Mouse (Mus musculus) lung, postnatal 0 days (tissue): ENCODE measurements around the gene Hsdl2. TPM values are rescaled to one million over a fixed set of nuclear protein-coding genes. Genes with fewer than 3 reads are reported as not detected.
"Not testable (repeated sequence)": the region's sequence is repeated elsewhere in the genome, so short reads cannot be mapped to it uniquely, and the experiment has no call there.

Experiments
- ATAC-seq: fragments of 200-750 bp; cut with Nextera tagmentation; 2 replicates; pipeline ENCODE4 v1.8.0; 2017; ENCODE audit warnings: moderate library complexity
- DNase-seq: peaks from one replicate; pipeline ENCODE4 v3.0.0-alpha.2; 2016; ENCODE audit warnings: low spot score
- H3K27ac ChIP-seq: fragments of 300-500 bp; sonication (generic); 2 replicates; pipeline ENCODE4 v1.5.1; 2014; ENCODE audit warnings: antibody characterized with exemption, mild to moderate bottlenecking, low read length, mixed read lengths
- H3K27me3 ChIP-seq: fragments of 300-500 bp; sonication (generic); replicated peaks from 2 replicates; pipeline ENCODE4 v1.6.1; 2014; ENCODE audit warnings: low read length, mixed read lengths; ENCODE audit not compliant: insufficient read depth
- H3K36me3 ChIP-seq: fragments of 300-500 bp; sonication (generic); 2 replicates; pipeline ENCODE4 v1.6.1; 2014; ENCODE audit warnings: low read length, mixed read lengths; ENCODE audit not compliant: insufficient read depth
- H3K4me1 ChIP-seq: fragments of 300-500 bp; sonication (generic); 2 replicates; pipeline ENCODE4 v1.6.1; 2014; ENCODE audit warnings: antibody characterized with exemption, low read depth, low read length, mixed read lengths; ENCODE audit not compliant: insufficient read depth
- H3K4me2 ChIP-seq: fragments of 300-500 bp; sonication (generic); replicated peaks from 2 replicates; pipeline ENCODE4 v1.6.1; 2014; ENCODE audit warnings: low read depth, mild to moderate bottlenecking, low read length, moderate library complexity, mixed read lengths
- H3K4me3 ChIP-seq: fragments of 300-500 bp; sonication (generic); 2 replicates; pipeline ENCODE4 v1.5.1; 2014; ENCODE audit warnings: low read depth, low read length
- H3K9ac ChIP-seq: fragments of 300-500 bp; sonication (generic); replicated peaks from 2 replicates; pipeline ENCODE4 v1.6.1; 2014; ENCODE audit warnings: low read depth, mild to moderate bottlenecking
- H3K9me3 ChIP-seq: fragments of 300-500 bp; sonication (generic); 2 replicates; pipeline ENCODE4 v1.6.1; 2016; ENCODE audit warnings: low read length, mixed read lengths
- CTCF ChIP-seq: IDR thresholded peaks from 2 replicates; pipeline ENCODE4 v1.5.1; 2016; ENCODE audit warnings: antibody characterized with exemption, mild to moderate bottlenecking
- EP300 ChIP-seq: IDR thresholded peaks from 2 replicates; pipeline ENCODE4 v1.6.1; 2016; ENCODE audit warnings: antibody characterized with exemption, mild to moderate bottlenecking, control low read depth
- WGBS: fragments of 180-500 bp; shearing (Covaris S2); extraction: QIAGEN DNeasy Blood & Tissue Kit; methylation state at CpG from one replicate; pipeline ENCODE4 v1.1.7; 2014; 5-methylcytosine and 5-hydroxymethylcytosine counted together
- polyA plus RNA-seq: library from polyadenylated mRNA; unstranded; fragments of >200 nt; fragmentation: Nextera tagmentation; extraction: Ambion mirVana; gene quantifications from 2 replicates; pipeline ENCODE4 v1.2.1, GENCODE M21; 2015

Hsdl2 gene
- polyA plus RNA-seq, 1 experiment from 2014 or later = 21.7 TPM

GRCm38 (mm10) chr4:59549977-59550560, 31.3 kb upstream of the Hsdl2 start:
- ATAC-seq (no peak), DNase-seq (peak; percentile 32)
- Histone ChIP-seq H3K4me2 (peak overlapping the region; percentile 87), H3K27ac (peak overlapping the region; percentile 99), H3K9ac (peak overlapping the region; percentile 86), H3K36me3 (no peaks in the 10 kb centered on the region), H3K27me3 (no peaks in the 10 kb centered on the region), H3K4me1 (no peaks in the 10 kb centered on the region), H3K9me3 (no peaks in the 10 kb centered on the region), H3K4me3 (peak overlapping the region; percentile 96)
- TF ChIP-seq EP300 (no peak), CTCF (no peak)
- 13% methylated on average over 11 of the region's 11 CpGs for WGBS

- no peak overlapping the region for H3K27ac ChIP-seq
- WGBS = 85% methylated on average over 1 of the region's 1 CpGs
- no peaks in the 10 kb centered on the region for H3K27me3 ChIP-seq
- TF ChIP-seq EP300 (no peak), CTCF (no peak)
- H3K4me2 ChIP-seq = no peak overlapping the region
- no peaks in the 10 kb centered on the region for H3K36me3 ChIP-seq
- DNase-seq = no peak
- H3K4me3 ChIP-seq = no peak overlapping the region
- H3K9me3 ChIP-seq = no peaks in the 10 kb centered on the region
- no peak overlapping the region for H3K9ac ChIP-seq
- H3K4me1 ChIP-seq = no peaks in the 10 kb centered on the region
- ATAC-seq = no peak
Observed at GRCm38 (mm10) chr4:59551901-59552300, 29.5 kb upstream of the Hsdl2 start.

- Histone ChIP-seq H3K27ac (no peak overlapping the region), H3K9ac (no peak overlapping the region), H3K27me3 (no peaks in the 10 kb centered on the region), H3K9me3 (no peaks in the 10 kb centered on the region), H3K36me3 (no peaks in the 10 kb centered on the region), H3K4me3 (no peak overlapping the region), H3K4me2 (no peak overlapping the region), H3K4me1 (no peaks in the 10 kb centered on the region)
- TF ChIP-seq CTCF (no peak), EP300 (no peak)
- 56% methylated on average over 5 of the region's 5 CpGs for WGBS
- ATAC-seq (no peak), DNase-seq (no peak)
Observed at GRCm38 (mm10) chr4:59552835-59553234, 28.5 kb upstream of the Hsdl2 start.

GRCm38 (mm10) chr4:59553576-59553975, 27.8 kb upstream of the Hsdl2 start:
- H3K36me3 ChIP-seq = no peaks in the 10 kb centered on the region
- no peaks in the 10 kb centered on the region for H3K4me1 ChIP-seq
- no peak overlapping the region for H3K27ac ChIP-seq
- no peak for ATAC-seq
- H3K4me3 ChIP-seq = no peak overlapping the region
- H3K9me3 ChIP-seq = no peaks in the 10 kb centered on the region
- 50% methylated on average over 3 of the region's 3 CpGs for WGBS
- H3K4me2 ChIP-seq = no peak overlapping the region
- no peaks in the 10 kb centered on the region for H3K27me3 ChIP-seq
- TF ChIP-seq EP300 = no peak
- TF ChIP-seq CTCF = no peak
- H3K9ac ChIP-seq = no peak overlapping the region
- DNase-seq = no peak

GRCm38 (mm10) chr4:59555177-59555576, 26.2 kb upstream of the Hsdl2 start:
- Histone ChIP-seq H3K9ac (no peak overlapping the region), H3K4me2 (no peak overlapping the region), H3K4me3 (no peak overlapping the region), H3K4me1 (no peaks in the 10 kb centered on the region), H3K9me3 (no peaks in the 10 kb centered on the region), H3K27ac (no peak overlapping the region), H3K36me3 (no peaks in the 10 kb centered on the region), H3K27me3 (no peaks in the 10 kb centered on the region)
- TF ChIP-seq EP300 (no peak), CTCF (no peak)
- ATAC-seq (no peak), DNase-seq (no peak)

GRCm38 (mm10) chr4:59557343-59557742, 24.0 kb upstream of the Hsdl2 start:
- H3K27ac ChIP-seq, DNase-seq, H3K4me2 ChIP-seq, H3K4me3 ChIP-seq, H3K9me3 ChIP-seq, H3K9ac ChIP-seq, ATAC-seq, H3K27me3 ChIP-seq, H3K36me3 ChIP-seq, H3K4me1 ChIP-seq: not testable (repeated sequence)
- 91% methylated on average over 4 of the region's 4 CpGs for WGBS
